Mouse (Mus musculus): Measurements from ENCODE around the gene Ttc32.

Ttc32 gene

GRCm38 (mm10) chr12:9044666-9045065 is 14.9 kb downstream of the Ttc32 start:
- DNase-seq (ENCODE audit: inconsistent age in 2 of 2, low spot score in 1 of 2), result no peak

- no peak for DNase-seq (ENCODE audit: inconsistent age in 2 of 2, low spot score in 1 of 2)
These were observed 16.9 kb downstream of the Ttc32 start for GRCm38 (mm10) chr12:9046674-9047073.

GRCm38 (mm10) chr12:9048090-9048489 is 18.3 kb downstream of the Ttc32 start:
- DNase-seq (ENCODE audit: inconsistent age in 2 of 2, low spot score in 1 of 2), result no peak

- DNase-seq (ENCODE audit: inconsistent age in 2 of 2, low spot score in 1 of 2), result no peak
These were observed 21.0 kb downstream of the Ttc32 start for GRCm38 (mm10) chr12:9050824-9051223.

- DNase-seq (ENCODE audit: inconsistent age in 2 of 2, low spot score in 1 of 2), result peak; percentile 77 to 93
These were observed 22.5 kb downstream of the Ttc32 start for GRCm38 (mm10) chr12:9052075-9052829.

GRCm38 (mm10) chr12:9053345-9053744 is 23.5 kb downstream of the Ttc32 start:
- DNase-seq (ENCODE audit: inconsistent age in 2 of 2, low spot score in 1 of 2), result no peak

GRCm38 (mm10) chr12:9054012-9054411 is 24.2 kb downstream of the Ttc32 start:
- peak in 1 of 2 experiments; percentile 38 for DNase-seq (ENCODE audit: inconsistent age in 2 of 2, low spot score in 1 of 2)

GRCm38 (mm10) chr12:9055269-9055668 is 25.5 kb downstream of the Ttc32 start:
- DNase-seq (ENCODE audit: inconsistent age in 2 of 2, low spot score in 1 of 2), result no peak

- no peak for DNase-seq (ENCODE audit: inconsistent age in 2 of 2, low spot score in 1 of 2)
These were observed 29.7 kb downstream of the Ttc32 start for GRCm38 (mm10) chr12:9059502-9059901.

- no peak for DNase-seq (ENCODE audit: inconsistent age in 2 of 2, low spot score in 1 of 2)
These were observed 30.2 kb downstream of the Ttc32 start for GRCm38 (mm10) chr12:9059965-9060364.

- no peak for DNase-seq (ENCODE audit: inconsistent age in 2 of 2, low spot score in 1 of 2)
These were observed 33.8 kb downstream of the Ttc32 start for GRCm38 (mm10) chr12:9063611-9064010.

- no peak for DNase-seq (ENCODE audit: inconsistent age in 2 of 2, low spot score in 1 of 2)
These were observed 41.3 kb downstream of the Ttc32 start for GRCm38 (mm10) chr12:9071058-9071457.

- DNase-seq (ENCODE audit: inconsistent age in 2 of 2, low spot score in 1 of 2), result no peak
These were observed 41.7 kb downstream of the Ttc32 start for GRCm38 (mm10) chr12:9071493-9071892.

GRCm38 (mm10) chr12:9077554-9078125 is 47.8 kb downstream of the Ttc32 start:
- DNase-seq (ENCODE audit: inconsistent age in 2 of 2, low spot score in 1 of 2), result no peak

- DNase-seq (ENCODE audit: inconsistent age in 2 of 2, low spot score in 1 of 2), result no peak
These were observed 60.4 kb downstream of the Ttc32 start for GRCm38 (mm10) chr12:9090226-9090625.

All from adrenal gland, adult (tissue).